Mouse (Mus musculus) megakaryocyte, adult 5-6 weeks (primary cell): ENCODE results near the gene Naa25. TPM values are rescaled to one million over a fixed set of nuclear protein-coding genes. Genes with fewer than 3 reads are reported as not detected.
"Not testable (repeated sequence)": the region's sequence is repeated elsewhere in the genome, so short reads cannot be mapped to it uniquely, and the experiment has no call there.

Source experiments
- ATAC-seq: 2 replicates; pipeline ENCODE4 v1.8.0; 2016; ENCODE audit warnings: mild to moderate bottlenecking, inconsistent platforms; ENCODE audit not compliant: poor library complexity, severe bottlenecking
- total RNA-seq, 2 experiments: library from RNA; stranded (forward) in 1 of 2; stranded (reverse) in 1 of 2; fragments of 153-499, 151-499 nt in 1 of 2; fragments of 221-1000, 200-1000 nt in 1 of 2; gene quantifications; 2 replicates each; pipeline versions ENCODE4 v1.2.3 to v1.2.4; 2015 to 2017

Gene Naa25
- total RNA-seq (2015) = 13.3 and 17.9 TPM in 2 replicates
- total RNA-seq (2017) = 25.6 and 32.2 TPM in 2 replicates

GRCm38 (mm10) chr5:121397187-121398145 is at the start of gene Naa25:
Gene Naa25, plus strand, starts transcription at chr5:121397936.
- ATAC-seq = peak; percentile 88

- no peak for ATAC-seq
These were observed 38.5 kb upstream of the Naa25 start for GRCm38 (mm10) chr5:121359229-121359628.

GRCm38 (mm10) chr5:121361696-121362095 is 36.0 kb upstream of the Naa25 start:
- ATAC-seq = no peak

GRCm38 (mm10) chr5:121363441-121363840 is 34.3 kb upstream of the Naa25 start:
- no peak for ATAC-seq

- no peak for ATAC-seq
These were observed 31.1 kb upstream of the Naa25 start for GRCm38 (mm10) chr5:121366449-121367225.

GRCm38 (mm10) chr5:121367255-121367654 is 30.5 kb upstream of the Naa25 start:
- ATAC-seq = no peak; the same call in 1 of the 2 replicates

- ATAC-seq = no peak
These were observed 26.0 kb upstream of the Naa25 start for GRCm38 (mm10) chr5:121371712-121372111.

- ATAC-seq = no peak
These were observed 22.9 kb upstream of the Naa25 start for GRCm38 (mm10) chr5:121374790-121375189.

- not testable (repeated sequence) for ATAC-seq
These were observed 20.8 kb upstream of the Naa25 start for GRCm38 (mm10) chr5:121376972-121377371.

- no peak for ATAC-seq
These were observed 19.0 kb upstream of the Naa25 start for GRCm38 (mm10) chr5:121378678-121379256.

GRCm38 (mm10) chr5:121380692-121381091 is 17.0 kb upstream of the Naa25 start:
- ATAC-seq = no peak

GRCm38 (mm10) chr5:121383857-121384756 is 13.6 kb upstream of the Naa25 start:
- 0 out of 2 replicates have a peak, but pooled peaks have one; percentile 19 for ATAC-seq

GRCm38 (mm10) chr5:121384757-121385460 is 12.8 kb upstream of the Naa25 start:
- ATAC-seq = peak; percentile 9

GRCm38 (mm10) chr5:121385461-121386119 is 12.1 kb upstream of the Naa25 start, which contains the start of gene Trafd1:
Gene Trafd1, minus strand, starts transcription at chr5:121385632.
- ATAC-seq = peak; percentile 92

GRCm38 (mm10) chr5:121386120-121386909 is 11.4 kb upstream of the Naa25 start:
- peak; percentile 20; the same call in 1 of the 2 replicates for ATAC-seq

- ATAC-seq = no peak
These were observed 10.6 kb upstream of the Naa25 start for GRCm38 (mm10) chr5:121387126-121387525.

- no peak for ATAC-seq
These were observed 8.6 kb upstream of the Naa25 start for GRCm38 (mm10) chr5:121389106-121389505.

- ATAC-seq = no peak
These were observed 8.0 kb upstream of the Naa25 start for GRCm38 (mm10) chr5:121389691-121390090.
